Mouse (Mus musculus) cerebellum, postnatal 36 days (tissue): ENCODE measurements around the gene Gm26657.

ENCODE experiments used
- DNase-seq, 2 experiments: peaks; one replicate each; pipeline ENCODE4 v3.0.0; 2021 to 2022; ENCODE audit warnings: mixed read lengths in 2 of 2

The Gm26657 gene

GRCm38 (mm10) chr4:56767861-56768284 is 28.0 kb downstream of the Gm26657 start:
- DNase-seq, result no peak

GRCm38 (mm10) chr4:56768913-56769312 is 29.0 kb downstream of the Gm26657 start:
- DNase-seq, result no peak

GRCm38 (mm10) chr4:56771065-56771464 is 31.2 kb downstream of the Gm26657 start:
- no peak for DNase-seq
